ENCODE assay signal across 15 mouse cellular contexts in genomic region chr5:7932234-7933221, GRCm38 (mm10). TPM values are rescaled to one million over a fixed set of nuclear protein-coding genes. Genes with fewer than 3 reads are reported as not detected.
A peak's percentile ranks its signal among the peaks of the same experiment; 100 is the strongest.
DNase-seq lines count a peak whose midpoint lies in the region; ATAC-seq and TF ChIP-seq lines count a peak whose summit lies in the region.
"Had no signal": no experiment of that assay in that cellular context is flagged by ENCODE, and none has a peak within 500 bp of the region (broad histone marks: within the 10 kb centered on the region; RNA-seq: fewer than 3 reads in every experiment).

No protein-coding gene starts in this region.

- peak; percentile 81 for ATAC-seq in lung, embryonic 14.5 days (ENCODE audit: insufficient read depth)
- ATAC-seq in lung, postnatal 0 days = no peak
- peak; percentile 90 for ATAC-seq in intestine, embryonic 16.5 days
- no peak for ATAC-seq in neural tube, embryonic 11.5 days (ENCODE audit: insufficient read depth, low FRiP score, low TSS enrichment)

- 59% methylated on average over 5 of the region's 5 CpGs for WGBS in lung, embryonic 14.5 days
- WGBS in lung, postnatal 0 days = 48% methylated on average over 5 of the region's 5 CpGs
- WGBS in intestine, embryonic 16.5 days = 47% methylated on average over 5 of the region's 5 CpGs
- 75% methylated on average over 5 of the region's 5 CpGs for WGBS in neural tube, embryonic 11.5 days

- H3K27me3 ChIP-seq in lung, embryonic 14.5 days (ENCODE audit: insufficient read depth, low read length) = no peaks in the 10 kb centered on the region
- no peaks in the 10 kb centered on the region for H3K27me3 ChIP-seq in lung, postnatal 0 days (replicated peaks; ENCODE audit: insufficient read depth, low read length)
- no peaks in the 10 kb centered on the region for H3K27me3 ChIP-seq in intestine, embryonic 16.5 days (replicated peaks; ENCODE audit: control insufficient read depth, insufficient read depth, low read length)
- H3K27me3 ChIP-seq in neural tube, embryonic 11.5 days (ENCODE audit: control insufficient read depth, insufficient read depth, low read length) = no peaks in the 10 kb centered on the region
- H3K27me3 ChIP-seq: limb, embryonic 12.5 days had no signal

- no peak for TF ChIP-seq EP300 in lung, postnatal 0 days (IDR thresholded peaks at IDR 0.05)

- H3K4me1 ChIP-seq in lung, embryonic 14.5 days (ENCODE audit: insufficient read depth) = no peaks in the 10 kb centered on the region
- no peaks in the 10 kb centered on the region for H3K4me1 ChIP-seq in lung, postnatal 0 days (ENCODE audit: insufficient read depth, low read depth, low read length)
- peaks cover 12% of the 10 kb centered on the region; the same call in 1 of the 2 replicates for H3K4me1 ChIP-seq in intestine, embryonic 16.5 days (ENCODE audit: control insufficient read depth, insufficient read depth, low read length)
- H3K4me1 ChIP-seq in neural tube, embryonic 11.5 days (ENCODE audit: control insufficient read depth, insufficient read depth, low read length) = no peaks in the 10 kb centered on the region
- H3K4me1 ChIP-seq: limb, embryonic 12.5 days had no signal

- DNase-seq in lung, embryonic 14.5 days = peak; percentile 72
- no peak for DNase-seq in lung, postnatal 0 days (ENCODE audit: low spot score)
- peak; percentile 21 for DNase-seq in kidney, postnatal 14 days
- DNase-seq in neural tube, embryonic 11.5 days (ENCODE audit: low spot score) = peak; percentile 13
- no peak for DNase-seq in right cerebral cortex, postnatal 36 days (ENCODE audit: low spot score in 2 of 2)
- DNase-seq in cerebellum, adult 9-10 months = no peak
- no peak for DNase-seq in cerebellum, postnatal 4 days (ENCODE audit: low spot score in 2 of 2)
- DNase-seq: cerebellum, postnatal 25 days; layer of hippocampus, adult 9-11 months; thymus, postnatal 25 days had no signal

- TF ChIP-seq CTCF in lung, embryonic 14.5 days (IDR thresholded peaks at IDR 0.05; ENCODE audit: low read depth) = no peak
- TF ChIP-seq CTCF in lung, postnatal 0 days (IDR thresholded peaks at IDR 0.05) = no peak

- no peaks in the 10 kb centered on the region for H3K9me3 ChIP-seq in lung, embryonic 14.5 days (ENCODE audit: low read depth, low read length)
- no peaks in the 10 kb centered on the region for H3K9me3 ChIP-seq in lung, postnatal 0 days (ENCODE audit: low read length)
- no peaks in the 10 kb centered on the region for H3K9me3 ChIP-seq in intestine, embryonic 16.5 days (ENCODE audit: control insufficient read depth, low read length)
- H3K9me3 ChIP-seq in neural tube, embryonic 11.5 days (ENCODE audit: control insufficient read depth, low read length) = no peaks in the 10 kb centered on the region
- H3K9me3 ChIP-seq: limb, embryonic 12.5 days had no signal

- H3K36me3 ChIP-seq in lung, embryonic 14.5 days (ENCODE audit: insufficient read depth) = no peaks in the 10 kb centered on the region
- H3K36me3 ChIP-seq in lung, postnatal 0 days (ENCODE audit: insufficient read depth, low read length) = no peaks in the 10 kb centered on the region
- no peaks in the 10 kb centered on the region for H3K36me3 ChIP-seq in intestine, embryonic 16.5 days (ENCODE audit: control insufficient read depth, insufficient read depth, low read length)
- H3K36me3 ChIP-seq in neural tube, embryonic 11.5 days (ENCODE audit: control insufficient read depth, insufficient read depth, low read length) = no peaks in the 10 kb centered on the region
- H3K36me3 ChIP-seq: limb, embryonic 12.5 days had no signal

- no peak overlapping the region for H3K4me3 ChIP-seq in lung, embryonic 14.5 days (ENCODE audit: low read depth, low read length)
- no peak overlapping the region for H3K4me3 ChIP-seq in lung, postnatal 0 days (ENCODE audit: low read depth, low read length)
- no peak overlapping the region for H3K4me3 ChIP-seq in intestine, embryonic 16.5 days (ENCODE audit: low read length)
- H3K4me3 ChIP-seq in neural tube, embryonic 11.5 days (ENCODE audit: low read depth, low read length) = no peak overlapping the region
- H3K4me3 ChIP-seq: erythroblast, embryonic 14.5 days; limb, embryonic 12.5 days had no signal

- H3K9ac ChIP-seq in lung, embryonic 14.5 days = no peak overlapping the region
- H3K9ac ChIP-seq in lung, postnatal 0 days (replicated peaks; ENCODE audit: low read depth) = no peak overlapping the region
- H3K9ac ChIP-seq in intestine, embryonic 16.5 days (ENCODE audit: low read depth, low read length) = no peak overlapping the region
- H3K9ac ChIP-seq in neural tube, embryonic 11.5 days (ENCODE audit: low read length) = no peak overlapping the region
- H3K9ac ChIP-seq: hindbrain, embryonic 14.5 days; limb, embryonic 12.5 days had no signal

- no peak overlapping the region; the same call in 1 of the 2 replicates for H3K27ac ChIP-seq in lung, embryonic 14.5 days (ENCODE audit: low read depth)
- no peak overlapping the region for H3K27ac ChIP-seq in lung, postnatal 0 days (ENCODE audit: low read length)
- peak overlapping the region; percentile 63 for H3K27ac ChIP-seq in intestine, embryonic 16.5 days (ENCODE audit: low read length)
- H3K27ac ChIP-seq in neural tube, embryonic 11.5 days (ENCODE audit: low read depth, low read length) = no peak overlapping the region
- H3K27ac ChIP-seq: hindbrain, embryonic 14.5 days; limb, embryonic 12.5 days had no signal

- H3K4me2 ChIP-seq in lung, embryonic 14.5 days = no peak overlapping the region
- no peak overlapping the region for H3K4me2 ChIP-seq in lung, postnatal 0 days (replicated peaks; ENCODE audit: low read depth, low read length)
- H3K4me2 ChIP-seq in intestine, embryonic 16.5 days (ENCODE audit: low read depth, low read length) = no peak overlapping the region
- no peak overlapping the region for H3K4me2 ChIP-seq in neural tube, embryonic 11.5 days (ENCODE audit: low read depth)
- H3K4me2 ChIP-seq: hindbrain, embryonic 14.5 days; limb, embryonic 12.5 days had no signal

RNA-seq across cellular contexts. Expression of gene Steap4, which starts 27.7 kb away (rescaled TPM):
- 1.7 and 2.7 TPM in 2 replicates for polyA plus RNA-seq in lung, embryonic 14.5 days (2014; fragmentation: Nextera tagmentation; extraction: Ambion mirVana)
- 6.4 and 19.5 TPM in 2 replicates for polyA plus RNA-seq in lung, postnatal 0 days (2015; fragmentation: Nextera tagmentation; extraction: Ambion mirVana)
- 1.8 and 2.2 TPM in 2 replicates for polyA plus RNA-seq in intestine, embryonic 16.5 days (2015; fragmentation: Nextera tagmentation; extraction: Ambion mirVana)
- polyA plus RNA-seq in neural tube, embryonic 11.5 days (2014; fragmentation: Nextera tagmentation; extraction: Ambion mirVana) = 0.22 and 0.31 TPM in 2 replicates
- polyA plus RNA-seq: C2C12 had no signal

Comparison
In these comparisons a context has a peak if more than half of its experiments do, and no peak if none do; other contexts are left out.
1. ATAC-seq: peak in lung, embryonic 14.5 days (single experiment) and intestine, embryonic 16.5 days (single experiment); none in lung, postnatal 0 days (single experiment) and neural tube, embryonic 11.5 days (single experiment).
2. DNase-seq: peak in lung, embryonic 14.5 days (single experiment), kidney, postnatal 14 days (single experiment) and neural tube, embryonic 11.5 days (single experiment); none in lung, postnatal 0 days (single experiment), right cerebral cortex, postnatal 36 days (0 of 2), cerebellum, adult 9-10 months (single experiment) and cerebellum, postnatal 4 days (0 of 2).